Mouse (Mus musculus) skeletal muscle tissue, postnatal 0 days (tissue): ENCODE data around the gene Ctcfl. TPM values are rescaled to one million over a fixed set of nuclear protein-coding genes. Genes with fewer than 3 reads are reported as not detected.

Source experiments
- polyA plus RNA-seq: library from polyadenylated mRNA; unstranded; fragments of >200 nt; fragmentation: Nextera tagmentation; extraction: Ambion mirVana; gene quantifications from 2 replicates; pipeline ENCODE4 v1.2.1, GENCODE M21; 2015

Gene Ctcfl
- 0.21 and 0.22 TPM in 2 replicates for polyA plus RNA-seq

DNA sequence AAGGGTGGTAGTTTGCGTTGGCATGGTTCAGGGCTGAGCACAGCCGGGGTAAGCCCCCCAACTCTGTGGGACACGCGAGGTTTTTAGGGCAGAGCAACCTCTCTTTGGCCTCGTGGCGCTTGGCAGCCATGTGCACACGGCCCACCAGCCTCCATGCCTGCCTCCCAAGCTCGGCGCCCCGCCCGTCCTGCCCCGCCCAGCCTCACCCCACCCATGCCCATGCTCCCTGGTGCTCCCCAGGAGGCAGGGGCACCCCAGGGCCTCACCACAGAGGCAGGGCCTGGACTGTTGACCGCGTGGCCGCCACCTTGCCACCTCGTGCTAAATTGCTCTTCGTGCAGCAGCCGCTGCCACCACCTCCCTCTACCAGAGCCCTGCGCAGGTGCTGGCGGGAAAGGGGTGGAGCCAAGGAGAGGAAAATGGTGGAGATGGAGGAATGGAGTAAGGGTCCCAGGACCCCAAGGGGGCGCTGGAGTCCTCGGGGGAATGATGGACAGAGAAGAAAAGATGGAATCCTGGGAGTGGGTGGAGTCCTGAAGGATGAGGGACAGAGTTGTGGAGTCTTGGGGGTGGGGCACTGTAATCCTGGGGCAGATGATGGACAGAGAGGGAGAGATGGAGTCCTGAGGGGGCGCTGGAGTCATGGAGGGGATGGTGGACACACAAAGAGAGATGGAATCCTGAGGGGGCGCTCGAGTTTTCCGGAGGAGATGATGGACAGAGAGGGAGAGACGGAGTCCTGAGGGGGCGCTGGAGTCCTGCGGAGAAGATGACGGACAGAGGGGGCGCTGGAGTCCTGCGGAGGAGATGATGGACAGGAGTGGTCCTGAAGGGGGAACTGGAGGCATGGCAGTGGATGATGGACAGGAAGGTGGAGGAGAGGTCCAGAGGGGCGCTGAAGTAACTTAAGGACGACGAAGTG lies at the start of gene Ctcfl:
TSS of gene Ctcfl (minus strand) at position 503 of the 922 bp plus-strand sequence.

DNA sequence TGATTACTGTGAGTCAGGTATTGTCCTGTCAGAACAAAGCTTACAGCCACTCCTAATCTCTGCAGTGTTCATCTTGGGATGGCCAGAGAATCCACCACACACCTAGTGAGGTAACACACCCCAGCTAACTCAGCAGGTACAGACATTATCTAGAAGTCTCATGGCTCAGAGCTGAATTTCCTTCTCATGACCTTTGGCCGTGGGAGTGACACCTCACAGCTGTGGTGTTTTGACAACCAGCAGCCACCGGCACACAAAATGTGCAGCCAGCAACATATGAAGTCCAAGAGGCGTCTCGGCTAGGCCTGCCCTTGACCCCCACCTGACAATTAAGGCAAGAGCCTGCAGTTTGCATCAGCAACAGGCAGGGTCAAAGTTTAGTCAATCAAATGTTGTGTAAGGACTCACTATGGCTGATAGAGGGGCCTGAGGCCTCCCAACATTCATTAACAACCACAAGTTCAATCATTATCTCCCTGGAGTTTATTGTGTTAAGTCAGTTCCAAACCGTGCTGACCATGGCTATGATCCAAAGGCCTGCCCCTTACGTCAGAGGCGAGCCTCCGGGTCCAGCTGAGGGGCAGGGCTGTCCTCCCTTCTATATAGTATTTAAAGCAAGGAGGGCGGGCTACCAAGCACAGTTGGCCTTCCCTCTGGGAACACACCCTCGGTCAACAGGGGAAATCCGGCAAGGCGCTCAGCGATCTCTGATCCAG lies 33.3 kb upstream of the Ctcfl start, which contains the start of gene Pck1:
TSS of gene Pck1 (plus strand) at position 613 of the 716 bp plus-strand sequence.

Other genes starting within 250 kb of the Ctcfl start
- 1.5 and 2.8 TPM in 2 replicates for gene Bmp7, start 179.2 kb downstream of the Ctcfl start, polyA plus RNA-seq
- 0.06 and 0.18 TPM in 2 replicates for gene Spo11, start 141.8 kb downstream of the Ctcfl start, polyA plus RNA-seq
- gene Rae1, start 119.4 kb downstream of the Ctcfl start, polyA plus RNA-seq = 63.2 and 64.8 TPM in 2 replicates
- gene Rbm38, start 99.0 kb downstream of the Ctcfl start, polyA plus RNA-seq = 147 and 161 TPM in 2 replicates
- 5.9 and 106 TPM in 2 replicates for gene Pck1, start 33.5 kb upstream of the Ctcfl start, polyA plus RNA-seq
- 2.3 and 2.4 TPM in 2 replicates for gene Zbp1, start 99.4 kb upstream of the Ctcfl start, polyA plus RNA-seq
- gene Pmepa1, start 157.0 kb upstream of the Ctcfl start, polyA plus RNA-seq = 2.9 and 6.1 TPM in 2 replicates